Mouse (Mus musculus) neural tube, postnatal 0 days (tissue): ENCODE data around the gene Tmem179. TPM values are rescaled to one million over a fixed set of nuclear protein-coding genes. Genes with fewer than 3 reads are reported as not detected.

Experiments
- polyA plus RNA-seq: library from polyadenylated mRNA; unstranded; fragments of >200 nt; fragmentation: Nextera tagmentation; extraction: Ambion mirVana; gene quantifications from 2 replicates; pipeline ENCODE4 v1.2.1, GENCODE M21; 2015

The Tmem179 gene
- 93.9 and 104 TPM in 2 replicates for polyA plus RNA-seq

DNA sequence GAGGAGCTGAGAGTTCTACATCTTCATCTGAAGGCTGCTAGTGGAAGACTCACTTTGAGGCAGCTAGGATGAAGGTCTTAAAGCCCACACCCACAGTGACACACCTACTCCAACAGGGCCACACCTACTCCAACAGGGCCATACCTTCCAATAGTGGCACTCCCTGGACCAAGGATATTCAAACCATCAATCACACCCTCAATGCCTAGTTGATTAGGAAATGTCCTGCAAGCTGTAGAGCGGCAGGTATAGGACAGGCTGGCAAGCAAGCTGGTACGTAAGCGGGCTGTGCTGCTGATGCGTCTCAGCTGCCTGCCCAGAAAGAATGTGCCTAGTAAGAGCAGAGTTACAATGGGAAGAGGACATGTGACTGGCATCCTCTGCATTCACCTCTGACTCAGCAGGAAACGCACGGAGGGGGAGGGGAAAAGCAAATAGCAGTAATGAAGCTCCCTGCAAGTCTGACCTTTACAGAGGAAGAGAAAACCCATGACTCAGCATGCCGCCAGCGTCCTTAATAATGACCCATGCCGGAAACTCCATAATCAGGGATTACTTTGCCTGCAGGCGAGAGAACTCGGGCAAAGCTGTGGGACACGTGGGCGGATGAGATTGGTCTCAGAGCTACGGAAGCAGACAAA lies at the start of gene Tmem179:
Gene Tmem179, minus strand, starts transcription at position 51 of the 641 bp plus-strand sequence.

DNA sequence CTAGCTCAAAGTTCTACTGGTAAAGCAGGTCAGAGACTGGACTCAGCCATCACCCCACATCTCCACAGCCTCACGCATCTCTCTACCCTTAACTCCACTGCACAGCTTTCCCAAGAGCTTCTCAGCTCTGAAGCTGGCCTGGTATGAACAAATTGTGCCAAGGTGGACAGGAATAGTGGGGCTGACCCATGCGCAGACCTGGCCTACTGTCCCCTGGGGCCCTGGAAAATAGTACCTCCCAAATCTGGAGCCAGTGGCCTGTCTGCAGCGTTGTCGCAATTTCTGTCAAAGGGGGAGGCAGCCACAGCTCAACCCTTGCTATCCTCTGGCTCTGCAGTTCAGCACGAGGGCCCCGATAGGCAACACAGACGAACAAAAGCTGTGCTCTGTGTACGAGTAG lies 27.4 kb downstream of the Tmem179 start, which contains the start of gene A530016L24Rik:
Gene A530016L24Rik, plus strand, starts transcription at position 315 of the 400 bp plus-strand sequence.

Other genes with a start within 250 kb of the Tmem179 start
- 0.08 and 0.22 TPM in 2 replicates for gene A530016L24Rik, start 27.3 kb downstream of the Tmem179 start, polyA plus RNA-seq
- gene Inf2, start 72.0 kb upstream of the Tmem179 start, polyA plus RNA-seq = 2.0 and 2.3 TPM in 2 replicates
- 10.4 and 11.3 TPM in 2 replicates for gene Adssl1, start 103.3 kb upstream of the Tmem179 start, polyA plus RNA-seq
- 49.8 and 51.8 TPM in 2 replicates for gene Siva1, start 127.9 kb upstream of the Tmem179 start, polyA plus RNA-seq
- gene Akt1, start 158.1 kb upstream of the Tmem179 start, polyA plus RNA-seq = 115 and 131 TPM in 2 replicates
- 1.6 and 2.0 TPM in 2 replicates for gene Zbtb42, start 162.1 kb upstream of the Tmem179 start, polyA plus RNA-seq
- 41.4 and 45.2 TPM in 2 replicates for gene Cep170b, start 203.7 kb upstream of the Tmem179 start, polyA plus RNA-seq
- 12.0 and 14.3 TPM in 2 replicates for gene Pld4, start 243.9 kb upstream of the Tmem179 start, polyA plus RNA-seq